Mouse (Mus musculus): Measurements from ENCODE around the gene Nav3. TPM values are rescaled to one million over a fixed set of nuclear protein-coding genes. Genes with fewer than 3 reads are reported as not detected.

Nav3 gene
- polyA plus RNA-seq, 1 experiment = 0.30 TPM

DNA sequence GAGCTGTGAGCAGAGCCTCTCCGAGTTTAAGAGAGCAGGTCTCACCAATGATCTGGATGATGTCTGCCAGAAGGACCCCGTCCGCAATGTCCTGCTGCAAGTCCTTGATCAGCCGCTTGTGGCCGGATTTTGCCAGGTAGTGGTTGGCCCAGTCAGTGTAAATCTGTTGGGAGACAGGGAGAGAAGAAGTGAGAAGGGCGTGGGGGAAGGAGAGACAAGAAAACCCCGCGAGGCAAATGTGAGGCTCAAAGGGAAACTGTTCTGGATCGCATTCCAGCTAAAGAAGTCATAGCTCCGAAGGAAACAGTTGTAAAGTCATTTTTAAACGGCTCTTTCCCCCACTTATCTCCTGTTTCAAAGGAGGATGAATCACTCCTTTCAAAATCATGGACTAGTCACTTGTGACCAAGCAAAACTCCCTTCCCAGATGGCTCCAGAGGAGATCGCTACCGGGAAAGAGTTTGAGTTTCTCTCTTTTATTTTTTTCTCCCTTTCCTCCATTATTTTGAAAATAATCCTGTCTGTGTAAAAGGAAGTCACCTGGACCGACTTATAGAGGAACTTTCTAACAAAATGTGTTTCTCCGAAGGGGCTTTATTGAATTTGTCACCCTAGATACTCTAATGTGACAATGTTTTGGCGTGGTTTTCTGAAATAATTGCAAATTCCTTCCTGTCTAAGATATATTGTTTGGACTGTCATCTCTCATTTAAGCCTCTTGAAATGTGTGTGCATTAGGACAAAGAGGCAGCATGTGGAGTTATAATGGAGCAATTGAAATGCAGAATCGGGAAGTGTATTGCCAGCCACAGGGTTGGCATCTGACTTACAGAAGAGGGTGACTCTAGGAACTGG is 552.1 kb downstream of the Nav3 start:
- no peak overlapping the region for H3K27ac ChIP-seq (ENCODE audit: insufficient read depth, low read depth, low read length)
- H3K4me1 ChIP-seq (ENCODE audit: control insufficient read depth, insufficient read depth, insufficient read length, low read length) = no peaks in the 10 kb centered on the region
- H3K4me3 ChIP-seq (ENCODE audit: low read depth, low read length) = no peak overlapping the region
- no peak for TF ChIP-seq CTCF (IDR thresholded peaks at IDR 0.05; ENCODE audit: extremely low read depth, insufficient read length, insufficient replicate concordance, low read depth, low read length)
- no peak for TF ChIP-seq POLR2A (IDR thresholded peaks at IDR 0.05; ENCODE audit: low read depth, low read length)
- no peaks in the 10 kb centered on the region for H3K27me3 ChIP-seq (ENCODE audit: control insufficient read depth, insufficient read depth, low read length)
- H3K36me3 ChIP-seq (ENCODE audit: control insufficient read depth, insufficient read depth, low read length) = no peaks in the 10 kb centered on the region
- 71% methylated on average over 17 of the region's 17 CpGs for WGBS

DNA sequence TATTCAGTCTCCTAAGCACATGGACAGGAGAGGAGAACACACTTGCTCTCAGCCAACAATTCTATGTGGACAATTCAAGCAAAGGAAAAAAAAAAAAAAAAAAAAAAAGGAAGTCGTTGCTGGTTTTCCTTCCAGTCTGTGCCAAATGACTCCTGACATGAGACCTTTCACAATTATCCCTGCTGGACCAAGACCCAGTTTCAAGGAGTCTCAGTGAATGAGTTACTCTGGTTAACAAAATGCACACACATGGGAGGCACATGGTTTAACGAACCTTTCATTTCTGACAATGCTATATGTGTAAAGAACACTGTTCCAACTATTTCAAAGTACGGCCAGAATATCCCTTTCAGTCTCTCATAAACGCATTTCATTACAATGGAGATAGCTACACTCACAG is 552.8 kb downstream of the Nav3 start:
- 76% methylated on average over 4 of the region's 4 CpGs for WGBS
- no peak overlapping the region for H3K4me3 ChIP-seq (ENCODE audit: low read depth, low read length)
- TF ChIP-seq CTCF (IDR thresholded peaks at IDR 0.05; ENCODE audit: extremely low read depth, insufficient read length, insufficient replicate concordance, low read depth, low read length) (no peak), POLR2A (IDR thresholded peaks at IDR 0.05; ENCODE audit: low read depth, low read length) (no peak)
- no peak overlapping the region for H3K27ac ChIP-seq (ENCODE audit: insufficient read depth, low read depth, low read length)
- no peaks in the 10 kb centered on the region for H3K4me1 ChIP-seq (ENCODE audit: control insufficient read depth, insufficient read depth, insufficient read length, low read length)
- H3K27me3 ChIP-seq (ENCODE audit: control insufficient read depth, insufficient read depth, low read length) = no peaks in the 10 kb centered on the region
- H3K36me3 ChIP-seq (ENCODE audit: control insufficient read depth, insufficient read depth, low read length) = no peaks in the 10 kb centered on the region

DNA sequence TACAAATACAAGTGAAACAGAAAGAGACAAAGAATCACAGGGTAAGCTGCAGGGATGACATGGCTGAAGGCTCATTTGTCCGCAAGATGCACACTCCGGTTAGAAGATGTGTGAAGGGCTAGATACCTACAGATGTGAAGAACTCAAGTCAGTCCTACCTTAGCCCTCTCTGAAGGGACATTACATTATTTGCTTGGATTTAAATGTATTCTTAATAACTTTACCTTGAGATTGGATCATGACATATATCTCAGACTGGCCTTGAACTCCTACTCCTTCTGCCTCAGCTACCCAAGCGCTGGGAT is 566.9 kb downstream of the Nav3 start:
- WGBS = 88% methylated on average over 3 of the region's 3 CpGs

DNA sequence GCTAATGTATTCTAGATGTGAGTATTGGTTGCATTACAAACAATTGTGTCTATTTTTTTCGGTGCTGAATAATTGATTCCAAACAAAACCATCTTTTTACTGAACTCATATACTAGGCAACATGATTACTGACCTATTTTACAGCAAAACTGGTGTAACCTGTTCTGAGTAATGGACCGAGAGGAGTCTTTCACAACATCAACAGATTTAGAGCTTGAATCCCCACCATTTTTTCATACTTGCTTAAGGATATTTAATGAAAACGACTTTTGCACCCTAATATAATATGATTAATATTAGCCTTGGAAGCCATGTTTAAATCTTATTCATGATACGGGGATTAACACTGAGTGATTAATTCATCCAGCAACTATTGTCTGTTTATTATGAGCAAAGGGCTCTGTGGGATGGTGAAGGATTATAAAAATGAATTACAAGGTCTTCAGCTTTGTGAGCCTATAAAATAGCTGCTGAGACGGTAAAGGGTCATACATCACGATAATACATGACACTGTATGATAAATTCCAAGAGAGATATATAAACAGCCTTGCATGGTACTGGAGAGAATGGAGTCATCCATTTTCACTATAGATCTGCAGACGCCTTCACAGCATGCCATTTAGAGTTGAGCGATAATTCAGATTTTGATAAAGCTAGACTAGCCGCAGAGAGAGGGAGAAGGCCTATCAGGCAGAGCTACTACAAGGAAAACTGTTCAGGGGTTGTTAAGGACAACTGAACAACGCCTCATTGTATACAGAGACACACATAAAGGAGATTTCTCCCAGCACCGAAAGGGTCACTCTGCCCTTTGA is 567.4 kb downstream of the Nav3 start:
- TF ChIP-seq CTCF (IDR thresholded peaks at IDR 0.05; ENCODE audit: extremely low read depth, insufficient read length, insufficient replicate concordance, low read depth, low read length) = no peak
- no peak for TF ChIP-seq POLR2A (IDR thresholded peaks at IDR 0.05; ENCODE audit: low read depth, low read length)
- no peak overlapping the region for H3K4me3 ChIP-seq (ENCODE audit: low read depth, low read length)
- H3K27me3 ChIP-seq (ENCODE audit: control insufficient read depth, insufficient read depth, low read length) = no peaks in the 10 kb centered on the region
- H3K36me3 ChIP-seq (ENCODE audit: control insufficient read depth, insufficient read depth, low read length) = no peaks in the 10 kb centered on the region
- no peak overlapping the region for H3K27ac ChIP-seq (ENCODE audit: insufficient read depth, low read depth, low read length)
- 69% methylated on average over 11 of the region's 11 CpGs for WGBS
- no peaks in the 10 kb centered on the region for H3K4me1 ChIP-seq (ENCODE audit: control insufficient read depth, insufficient read depth, insufficient read length, low read length)

More for the DNA sequence above, 566.9 kb downstream of the Nav3 start:
- Histone ChIP-seq H3K27ac (ENCODE audit: insufficient read depth, low read depth, low read length) (no peak overlapping the region), H3K4me1 (ENCODE audit: control insufficient read depth, insufficient read depth, insufficient read length, low read length) (no peaks in the 10 kb centered on the region), H3K36me3 (ENCODE audit: control insufficient read depth, insufficient read depth, low read length) (no peaks in the 10 kb centered on the region), H3K27me3 (ENCODE audit: control insufficient read depth, insufficient read depth, low read length) (no peaks in the 10 kb centered on the region), H3K4me3 (ENCODE audit: low read depth, low read length) (no peak overlapping the region)
- TF ChIP-seq POLR2A (IDR thresholded peaks at IDR 0.05; ENCODE audit: low read depth, low read length) = no peak
- TF ChIP-seq CTCF (IDR thresholded peaks at IDR 0.05; ENCODE audit: extremely low read depth, insufficient read length, insufficient replicate concordance, low read depth, low read length) = no peak

DNA sequence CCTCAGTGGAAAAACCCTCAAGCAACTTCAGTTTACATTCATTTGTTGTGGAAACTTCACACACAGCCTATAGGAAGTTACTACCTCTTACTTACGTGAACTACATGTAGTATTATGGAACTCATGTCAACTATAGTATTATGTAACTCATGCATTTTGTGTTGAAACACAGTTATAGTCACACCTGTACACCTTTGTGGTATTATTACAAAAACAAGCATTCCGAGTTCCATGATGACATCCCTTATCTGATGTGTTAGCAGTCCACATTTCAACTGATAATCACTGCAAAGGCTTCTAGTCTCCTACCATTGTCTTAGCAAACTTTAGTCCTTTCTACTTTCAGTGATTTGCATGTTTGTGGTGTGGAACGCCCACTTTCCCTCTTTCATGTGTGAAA is 568.8 kb downstream of the Nav3 start:
- TF ChIP-seq CTCF (IDR thresholded peaks at IDR 0.05; ENCODE audit: extremely low read depth, insufficient read length, insufficient replicate concordance, low read depth, low read length) = no peak
- TF ChIP-seq POLR2A (IDR thresholded peaks at IDR 0.05; ENCODE audit: low read depth, low read length) = no peak
- Histone ChIP-seq H3K4me1 (ENCODE audit: control insufficient read depth, insufficient read depth, insufficient read length, low read length) (no peaks in the 10 kb centered on the region), H3K27me3 (ENCODE audit: control insufficient read depth, insufficient read depth, low read length) (no peaks in the 10 kb centered on the region), H3K36me3 (ENCODE audit: control insufficient read depth, insufficient read depth, low read length) (no peaks in the 10 kb centered on the region), H3K27ac (ENCODE audit: insufficient read depth, low read depth, low read length) (no peak overlapping the region), H3K4me3 (ENCODE audit: low read depth, low read length) (no peak overlapping the region)
- WGBS = 66% methylated on average over 3 of the region's 3 CpGs

DNA sequence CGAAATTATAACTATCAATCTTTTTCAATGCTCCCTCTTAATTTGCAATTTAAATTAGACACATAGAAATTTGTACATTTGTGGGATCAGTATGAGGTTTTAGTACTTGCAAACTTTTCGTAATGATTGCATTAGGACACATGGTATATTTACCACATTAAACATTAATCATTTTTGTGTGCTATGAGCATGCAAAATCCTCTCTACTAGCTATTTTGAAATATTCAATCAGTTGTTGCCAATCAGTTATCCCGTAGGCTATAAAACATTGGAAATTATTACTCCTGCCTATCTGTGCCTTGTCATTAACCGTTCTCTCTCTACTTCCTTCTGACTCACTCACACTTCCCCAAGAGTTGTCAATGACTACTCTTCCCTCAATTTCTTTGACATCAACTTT is 579.9 kb downstream of the Nav3 start:
- no peaks in the 10 kb centered on the region for H3K36me3 ChIP-seq (ENCODE audit: control insufficient read depth, insufficient read depth, low read length)
- TF ChIP-seq POLR2A (IDR thresholded peaks at IDR 0.05; ENCODE audit: low read depth, low read length) = no peak
- TF ChIP-seq CTCF (IDR thresholded peaks at IDR 0.05; ENCODE audit: extremely low read depth, insufficient read length, insufficient replicate concordance, low read depth, low read length) = no peak
- WGBS = 72% methylated on average over 4 of the region's 4 CpGs

DNA sequence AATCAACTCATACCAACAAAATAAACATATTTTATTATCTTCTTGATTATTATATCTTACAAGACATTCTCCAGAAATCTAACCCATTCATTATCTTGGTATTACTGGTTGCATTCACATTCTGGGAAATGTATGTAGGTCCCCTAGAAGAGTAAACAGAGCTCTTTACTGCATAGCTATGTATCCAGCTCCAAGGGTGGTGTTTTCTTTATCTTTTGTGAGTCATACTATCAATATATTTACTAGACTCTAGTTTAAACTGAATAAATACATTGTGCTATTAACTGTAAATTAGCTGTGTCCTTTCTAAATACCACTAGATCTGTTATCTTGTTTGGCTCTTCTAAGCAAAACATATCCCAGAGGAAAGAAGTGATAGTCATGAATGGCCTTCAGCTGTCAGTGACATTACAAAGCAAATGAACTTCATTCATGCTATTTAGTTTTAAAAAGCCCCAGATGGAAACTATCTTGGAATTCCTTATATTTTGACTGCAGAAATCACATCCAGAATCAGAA is 580.6 kb downstream of the Nav3 start:
- Histone ChIP-seq H3K36me3 (ENCODE audit: control insufficient read depth, insufficient read depth, low read length) (no peaks in the 10 kb centered on the region), H3K27me3 (ENCODE audit: control insufficient read depth, insufficient read depth, low read length) (no peaks in the 10 kb centered on the region), H3K4me3 (ENCODE audit: low read depth, low read length) (no peak overlapping the region), H3K4me1 (ENCODE audit: control insufficient read depth, insufficient read depth, insufficient read length, low read length) (no peaks in the 10 kb centered on the region), H3K27ac (ENCODE audit: insufficient read depth, low read depth, low read length) (no peak overlapping the region)
- TF ChIP-seq POLR2A (IDR thresholded peaks at IDR 0.05; ENCODE audit: low read depth, low read length) (no peak), CTCF (IDR thresholded peaks at IDR 0.05; ENCODE audit: extremely low read depth, insufficient read length, insufficient replicate concordance, low read depth, low read length) (no peak)

More for the DNA sequence above, 579.9 kb downstream of the Nav3 start:
- Histone ChIP-seq H3K27me3 (ENCODE audit: control insufficient read depth, insufficient read depth, low read length) (no peaks in the 10 kb centered on the region), H3K4me1 (ENCODE audit: control insufficient read depth, insufficient read depth, insufficient read length, low read length) (no peaks in the 10 kb centered on the region), H3K4me3 (ENCODE audit: low read depth, low read length) (no peak overlapping the region), H3K27ac (ENCODE audit: insufficient read depth, low read depth, low read length) (no peak overlapping the region)
